Mouse (Mus musculus) embryo, embryonic 9.5 days (tissue): ENCODE results near the gene Dglucy.
A peak's percentile ranks its signal among the peaks of the same experiment; 100 is the strongest.
"Not testable (repeated sequence)": the region's sequence is repeated elsewhere in the genome, so short reads cannot be mapped to it uniquely, and the experiment has no call there.

Experiments used
- DNase-seq: peaks from one replicate; pipeline ENCODE4 v3.0.0-alpha.2; 2017; ENCODE audit errors: extremely low spot score

The Dglucy gene

GRCm38 (mm10) chr12:100780416-100780815, 1.6 kb downstream of the Dglucy start:
- DNase-seq = no peak

GRCm38 (mm10) chr12:100781428-100782120, 2.7 kb downstream of the Dglucy start:
- DNase-seq = no peak

GRCm38 (mm10) chr12:100784152-100784551, 5.3 kb downstream of the Dglucy start:
- no peak for DNase-seq

GRCm38 (mm10) chr12:100785344-100785743, 6.5 kb downstream of the Dglucy start:
- DNase-seq = peak; percentile 7

- no peak for DNase-seq
These were observed 11.2 kb downstream of the Dglucy start for GRCm38 (mm10) chr12:100789981-100790550.

- no peak for DNase-seq
These were observed 12.6 kb downstream of the Dglucy start for GRCm38 (mm10) chr12:100791425-100791824.

GRCm38 (mm10) chr12:100794450-100795230, 15.8 kb downstream of the Dglucy start:
- DNase-seq = no peak

GRCm38 (mm10) chr12:100795390-100796036, 16.7 kb downstream of the Dglucy start:
- no peak for DNase-seq

GRCm38 (mm10) chr12:100803391-100803790, 24.5 kb downstream of the Dglucy start:
- DNase-seq = not testable (repeated sequence)

- no peak for DNase-seq
These were observed 28.4 kb downstream of the Dglucy start for GRCm38 (mm10) chr12:100807280-100807679.

- no peak for DNase-seq
These were observed 29.9 kb downstream of the Dglucy start for GRCm38 (mm10) chr12:100808609-100809280.

GRCm38 (mm10) chr12:100810542-100810941, 31.7 kb downstream of the Dglucy start:
- DNase-seq = no peak

- no peak for DNase-seq
These were observed 35.0 kb downstream of the Dglucy start for GRCm38 (mm10) chr12:100813901-100814300.

- no peak for DNase-seq
These were observed 35.8 kb downstream of the Dglucy start for GRCm38 (mm10) chr12:100814671-100815070.

- no peak for DNase-seq
These were observed 38.0 kb downstream of the Dglucy start for GRCm38 (mm10) chr12:100816906-100817305.

GRCm38 (mm10) chr12:100819965-100820364, 41.1 kb downstream of the Dglucy start:
- DNase-seq = no peak

GRCm38 (mm10) chr12:100831021-100831420, 52.2 kb downstream of the Dglucy start:
- no peak for DNase-seq

- no peak for DNase-seq
These were observed 52.9 kb downstream of the Dglucy start for GRCm38 (mm10) chr12:100831629-100832325.

GRCm38 (mm10) chr12:100837208-100837607, 58.4 kb downstream of the Dglucy start:
- DNase-seq = no peak

- no peak for DNase-seq
These were observed 60.3 kb downstream of the Dglucy start for GRCm38 (mm10) chr12:100839079-100839600.

GRCm38 (mm10) chr12:100839926-100840325, 61.1 kb downstream of the Dglucy start:
- DNase-seq = no peak
